Mouse (Mus musculus) layer of hippocampus, adult 18-20 months (tissue): ENCODE results near the gene Mrnip. TPM values are rescaled to one million over a fixed set of nuclear protein-coding genes. Genes with fewer than 3 reads are reported as not detected.
A peak's percentile ranks its signal among the peaks of the same experiment; 100 is the strongest.

ENCODE experiments used
- DNase-seq, 2 experiments: peaks; one replicate each; pipeline ENCODE4 v3.0.0; 2022; ENCODE audit warnings: low spot score in 2 of 2
- total RNA-seq, 2 experiments: library from RNA; stranded (reverse); gene quantifications; 2 replicates each; pipeline ENCODE4 v1.2.3; 2021

The Mrnip gene
- total RNA-seq, 2 experiments from 2014 or later, result 14.1 to 15.7 TPM

- DNase-seq, result no peak
Observed at GRCm38 (mm10) chr11:50200613-50201012, 26.4 kb downstream of the Mrnip start.

DNA sequence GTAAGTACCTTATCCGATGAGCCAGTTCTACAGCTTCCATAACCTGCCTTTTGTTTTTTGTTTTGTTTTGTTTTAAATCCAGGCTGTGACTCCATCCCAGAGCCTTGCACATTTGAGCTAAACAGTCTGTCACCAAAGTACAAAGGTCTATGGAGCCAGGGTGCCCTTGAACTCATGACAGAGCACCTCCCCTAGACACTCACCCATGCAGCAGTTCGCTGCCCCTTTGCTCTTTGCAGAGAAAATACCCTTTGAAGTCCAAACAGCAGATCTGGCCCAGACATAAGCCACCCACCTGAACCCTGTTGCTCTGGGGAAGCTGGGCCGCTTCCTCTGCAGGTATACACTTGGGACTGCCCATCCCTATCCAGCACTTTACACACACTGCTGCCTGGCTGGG lies 27.3 kb downstream of the Mrnip start:
- DNase-seq, result no peak

- DNase-seq, result no peak
Observed at GRCm38 (mm10) chr11:50203302-50203827, 29.1 kb downstream of the Mrnip start.

DNA sequence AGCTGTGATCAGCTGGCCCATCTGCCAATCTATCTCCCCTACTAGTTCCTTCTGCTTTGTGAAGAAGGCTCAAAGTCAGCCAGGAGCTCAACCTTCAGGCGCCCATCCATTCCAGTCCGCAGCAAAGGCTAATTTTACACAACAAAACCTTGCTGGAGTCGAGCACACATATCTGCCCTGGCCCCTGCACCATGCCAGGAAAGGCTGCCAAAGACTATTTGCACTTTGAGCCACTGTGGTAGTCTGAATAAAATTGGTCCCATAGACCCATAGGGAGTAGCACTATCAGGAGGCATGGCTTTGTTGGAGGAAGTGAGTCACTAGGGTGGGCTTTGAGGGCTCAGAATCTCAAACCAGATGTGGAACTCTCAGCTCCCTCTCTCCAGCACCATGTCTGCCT lies 31.2 kb downstream of the Mrnip start:
- DNase-seq, result no peak

GRCm38 (mm10) chr11:50206037-50206436 lies 31.8 kb downstream of the Mrnip start:
- no peak for DNase-seq

DNA sequence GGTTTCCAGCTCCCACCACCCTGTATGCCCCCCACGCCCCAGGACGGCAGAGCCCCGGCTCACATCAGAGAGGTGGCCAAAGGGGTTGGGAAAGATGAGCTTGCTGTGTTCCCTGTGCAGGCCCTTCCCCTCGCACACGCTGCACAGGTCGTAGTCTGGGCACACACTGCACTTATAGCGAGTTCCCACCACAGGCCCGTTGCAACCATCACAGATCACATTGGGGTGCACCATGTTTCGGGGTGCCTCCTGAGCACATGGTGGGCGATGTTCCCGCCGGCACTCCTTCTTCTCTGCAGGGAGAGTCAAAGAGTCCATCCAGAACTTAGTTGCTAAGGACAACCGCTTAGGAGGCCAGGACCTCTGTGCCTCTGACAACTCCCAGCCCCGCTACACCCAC lies 33.1 kb downstream of the Mrnip start:
- DNase-seq, result no peak

- DNase-seq, result no peak
Observed at GRCm38 (mm10) chr11:50208039-50208438, 33.8 kb downstream of the Mrnip start.

DNA sequence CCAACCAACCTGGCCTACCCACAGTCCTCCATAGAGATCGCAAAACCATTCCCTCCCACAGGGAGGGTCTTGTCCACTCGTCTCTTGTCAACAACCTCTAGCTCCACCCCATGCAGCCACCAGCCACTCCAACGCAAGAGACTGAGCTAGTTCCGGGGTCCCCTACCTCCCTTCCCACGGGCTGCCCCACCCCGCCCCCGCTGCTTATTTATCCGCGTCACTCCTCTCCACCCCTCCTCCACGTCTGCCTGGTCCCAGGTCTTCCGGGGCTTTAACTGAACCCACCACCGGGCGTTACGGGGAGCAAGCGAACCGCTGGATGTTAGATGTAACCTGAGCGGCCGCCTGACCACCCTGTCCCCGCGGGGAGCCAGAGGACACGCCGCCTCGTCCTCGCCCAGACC lies 35.9 kb downstream of the Mrnip start:
- peak; percentile 85 to 88 for DNase-seq

GRCm38 (mm10) chr11:50210505-50211151 lies 36.4 kb downstream of the Mrnip start, which contains the start of the genes Sqstm1 and Mgat4b:
Gene Sqstm1, minus strand, starts transcription at chr11:50210827.
Gene Mgat4b, plus strand, starts transcription at chr11:50210890.
- DNase-seq, result peak; percentile 78 to 87

DNA sequence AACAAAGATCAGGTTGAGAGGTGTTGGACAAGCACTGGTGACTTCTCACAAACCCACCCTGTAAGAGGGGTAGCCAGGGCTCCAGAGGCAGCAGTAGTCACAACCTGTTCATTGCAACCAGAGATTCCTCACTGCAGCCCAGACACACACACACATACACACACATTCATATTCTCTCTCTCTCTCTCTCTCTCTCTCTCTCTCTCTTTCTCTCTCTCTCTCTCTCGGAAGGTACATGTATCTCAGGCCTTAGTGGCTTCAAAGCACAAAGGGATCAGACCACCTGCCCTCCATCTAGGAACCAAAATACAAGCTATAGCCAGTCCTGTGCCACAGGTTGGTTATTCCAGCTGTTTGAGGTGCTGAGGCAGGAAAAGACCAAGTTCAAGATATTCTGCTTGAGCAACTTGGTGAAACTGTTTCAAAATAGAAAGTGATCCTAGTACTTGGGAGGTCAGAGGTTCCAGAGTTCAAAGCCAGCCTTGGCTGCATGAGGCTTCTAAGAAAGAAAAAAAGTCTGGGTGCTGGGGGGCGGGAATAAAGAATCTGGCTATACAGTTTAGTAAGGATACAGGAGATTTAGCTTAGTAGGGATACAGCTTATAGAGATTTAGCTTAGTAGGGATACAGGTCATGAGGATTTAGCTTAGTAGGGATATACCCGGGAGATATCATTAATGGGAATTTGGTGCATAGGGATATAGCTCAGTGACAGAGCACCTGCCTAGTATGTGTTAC lies 37.2 kb downstream of the Mrnip start:
- DNase-seq, result no peak

GRCm38 (mm10) chr11:50212060-50212739 lies 38.0 kb downstream of the Mrnip start:
- no peak for DNase-seq

DNA sequence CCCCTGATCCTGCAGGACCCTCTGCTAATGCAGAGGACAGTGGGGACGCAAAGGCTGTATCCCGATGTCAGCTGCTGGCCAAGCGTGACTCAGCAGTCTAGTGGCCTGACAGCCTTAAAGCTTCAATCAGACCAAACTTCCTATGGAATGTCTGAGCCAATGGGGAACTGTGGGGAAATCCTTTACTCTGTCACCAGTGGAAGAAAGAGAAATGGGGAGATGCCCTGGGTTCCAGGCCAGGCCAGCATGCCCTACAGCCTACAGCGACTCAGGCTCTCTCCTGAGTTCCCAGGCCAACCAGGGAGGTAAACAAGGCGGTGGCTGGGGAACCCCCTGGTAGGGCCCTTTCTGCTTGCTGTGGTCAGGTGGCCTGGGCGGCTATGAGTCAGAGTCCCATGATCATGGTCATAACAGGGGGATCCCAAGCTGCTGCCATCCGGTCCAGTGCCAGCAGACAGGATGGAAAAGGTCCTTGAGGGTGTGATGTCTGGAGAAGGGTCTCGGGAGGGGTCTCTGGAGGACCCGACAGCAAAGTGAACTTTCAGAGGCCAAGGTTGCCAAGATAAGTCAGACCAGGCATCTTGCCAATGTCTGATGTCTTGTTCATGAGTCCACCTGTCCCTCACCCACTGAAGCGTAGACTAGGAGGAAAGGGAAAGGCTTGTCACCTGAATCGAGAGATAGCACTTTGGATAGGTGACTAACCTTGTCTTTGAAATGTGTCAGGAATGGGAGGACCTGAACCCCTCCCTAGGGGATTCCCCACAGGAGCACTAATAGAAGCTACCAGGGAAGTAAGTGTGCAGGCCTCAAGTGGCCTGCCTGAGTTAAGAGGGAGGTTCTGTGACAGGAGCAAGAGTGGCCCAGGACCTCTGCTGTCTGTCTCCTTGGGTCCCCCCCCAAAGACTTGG lies 38.9 kb downstream of the Mrnip start:
- peak in 1 of 2 experiments; percentile 71 for DNase-seq

- no peak for DNase-seq
Observed at GRCm38 (mm10) chr11:50214631-50215030, 40.4 kb downstream of the Mrnip start.

DNA sequence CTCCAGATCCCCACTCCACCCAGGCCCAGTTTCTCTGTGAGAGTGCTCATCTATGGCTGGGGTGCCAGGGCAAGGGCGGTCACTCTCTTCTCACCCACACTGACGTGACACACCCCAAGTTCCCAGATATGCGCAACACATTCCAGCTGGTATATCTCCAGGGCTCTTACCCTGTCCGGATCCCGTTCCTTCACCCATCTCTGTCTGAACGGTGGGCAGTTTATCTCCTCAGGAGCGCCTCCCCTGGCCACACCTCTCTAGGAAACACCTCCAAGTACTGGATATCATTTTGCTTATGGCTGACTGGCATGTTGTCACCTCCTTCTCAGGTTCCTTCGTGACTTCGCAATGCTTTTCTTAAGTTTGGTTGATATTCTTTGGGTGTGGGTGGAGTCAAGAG lies 41.4 kb downstream of the Mrnip start:
- DNase-seq, result no peak

DNA sequence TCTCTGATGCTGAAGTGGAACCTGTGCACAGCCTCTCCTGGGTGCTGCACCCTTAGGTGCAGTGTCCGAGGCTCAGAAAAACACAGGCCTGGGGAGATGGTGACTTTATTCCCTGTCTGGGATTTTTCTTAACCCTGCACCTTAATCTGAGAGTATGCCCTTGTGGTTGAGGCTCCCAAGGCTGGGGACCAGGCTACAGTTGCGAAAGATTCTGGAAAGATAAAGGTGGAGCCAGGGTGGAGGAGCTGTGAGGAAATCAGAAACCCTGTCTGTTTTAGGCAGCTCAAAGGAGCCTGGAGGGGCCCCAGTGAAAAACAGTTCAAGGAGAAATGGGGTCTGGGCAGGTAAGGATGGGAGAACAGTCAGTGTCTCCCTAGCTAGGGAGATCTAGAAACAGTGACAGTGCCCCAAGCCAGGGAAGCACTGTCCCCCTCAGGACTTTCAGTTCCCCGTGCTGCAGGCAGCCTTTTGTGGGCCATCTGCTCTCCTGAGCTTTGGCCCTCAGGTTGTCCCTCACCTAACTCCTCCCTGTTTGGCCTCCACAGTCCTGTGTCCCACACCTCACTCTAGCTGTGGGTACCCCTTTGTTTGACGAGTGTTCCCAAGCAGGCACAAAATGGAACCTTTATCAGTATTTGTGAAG lies 42.6 kb downstream of the Mrnip start:
- DNase-seq, result no peak

- no peak for DNase-seq
Observed at GRCm38 (mm10) chr11:50217811-50218210, 43.6 kb downstream of the Mrnip start.

- DNase-seq, result no peak
Observed at GRCm38 (mm10) chr11:50219833-50220232, 45.6 kb downstream of the Mrnip start.

GRCm38 (mm10) chr11:50222559-50223276 lies 48.5 kb downstream of the Mrnip start:
- DNase-seq, result no peak

DNA sequence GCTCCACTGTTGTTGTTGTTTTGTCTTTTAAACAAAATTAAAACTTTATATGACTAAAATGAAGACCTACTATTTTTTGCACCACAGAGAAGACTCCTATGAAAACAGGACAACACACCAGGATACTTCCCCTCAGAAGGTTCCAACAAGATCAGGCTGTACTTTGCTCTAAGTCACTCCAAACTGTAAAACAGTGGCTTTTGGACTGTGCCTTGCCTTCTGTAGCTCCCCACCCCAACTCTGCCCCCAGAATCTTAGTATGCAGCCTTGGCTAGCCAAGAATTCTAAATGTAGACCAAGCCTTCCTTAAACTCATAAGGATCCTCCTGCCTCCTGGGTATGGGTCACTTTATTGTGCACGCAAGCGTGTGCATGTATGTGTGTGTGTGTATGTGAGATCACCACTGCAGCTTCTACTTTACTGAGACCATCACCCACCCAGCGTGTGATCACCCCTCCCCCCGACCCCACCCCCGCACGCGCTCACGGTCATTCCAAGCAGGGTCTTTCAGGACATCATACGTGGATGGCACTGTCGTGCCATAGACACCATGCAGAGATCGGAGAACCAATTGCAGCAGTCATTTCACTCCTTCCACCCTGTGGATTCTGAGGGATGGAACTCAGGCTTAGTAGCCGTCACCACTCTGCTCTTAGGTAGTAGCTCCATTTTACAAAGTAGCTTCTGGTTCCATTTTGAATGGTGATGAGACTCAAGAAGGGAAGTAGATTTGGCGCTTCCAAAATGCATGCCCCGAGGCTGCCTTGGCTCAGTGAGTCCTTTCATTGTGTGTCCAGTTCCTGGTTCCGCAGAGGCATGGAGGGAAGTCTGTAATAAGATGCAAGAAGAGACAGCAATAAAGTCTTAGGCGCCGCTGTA lies 49.8 kb downstream of the Mrnip start:
- DNase-seq, result no peak
